Mouse (Mus musculus) thymus, postnatal 10 days (tissue): ENCODE measurements at regions not wholly inside any gene's neighbourhood (a gene's known extent, or its start where the extent isn't known, plus 50 kb on each side); places are given as distances from the start of the nearest gene placed in this dataset.
"Not testable (repeated sequence)": the region's sequence is repeated elsewhere in the genome, so short reads cannot be mapped to it uniquely, and the experiment has no call there.

Experiments
- DNase-seq, 2 experiments: peaks; one replicate each; pipeline ENCODE4 v3.0.0; 2021; ENCODE audit warnings: low spot score in 2 of 2

- DNase-seq, result not testable (repeated sequence)
These were observed 124.6 kb upstream of the Mrpl21 start for GRCm38 (mm10) chr19:3158149-3158548.

DNA sequence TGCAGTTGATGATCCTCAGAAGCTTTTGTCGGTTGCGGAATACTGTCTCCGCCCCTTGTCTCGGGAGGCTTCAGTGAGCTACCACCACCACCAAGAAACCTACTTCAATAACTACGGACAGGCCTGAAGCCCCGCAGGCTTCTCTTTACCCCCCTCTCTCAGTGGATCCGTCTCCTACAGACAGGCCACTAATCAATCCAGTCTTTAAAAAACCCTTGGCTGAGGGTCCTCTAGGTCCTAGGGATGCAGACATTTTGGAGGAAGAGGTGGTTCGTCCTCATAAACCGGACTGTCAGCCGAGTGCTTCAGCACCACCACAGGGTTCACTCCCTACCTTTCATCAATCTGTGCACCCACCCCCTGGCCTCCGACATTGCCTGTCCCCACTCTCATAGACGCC is 123.4 kb upstream of the Mrpl21 start:
- no peak for DNase-seq

DNA sequence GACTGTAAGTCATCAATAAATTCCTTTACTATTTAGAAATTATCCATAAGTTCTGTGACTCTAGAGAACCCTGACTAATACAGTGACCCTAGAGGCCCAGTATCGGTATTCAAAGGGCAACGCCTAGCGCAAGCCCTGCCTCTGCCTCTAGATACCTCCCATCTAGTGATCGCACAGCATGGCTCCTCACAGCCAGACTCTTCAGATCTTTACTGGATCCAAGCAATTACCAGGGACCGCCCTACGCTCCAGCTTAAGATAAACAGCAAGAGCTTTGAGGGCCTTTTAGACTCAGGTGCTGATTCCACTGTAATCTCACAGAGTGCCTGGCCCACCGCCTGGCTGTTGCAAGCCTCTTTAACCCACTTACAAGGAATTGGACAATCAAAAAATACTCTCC is 115.0 kb upstream of the Mrpl21 start:
- no peak for DNase-seq

- DNase-seq, result no peak
These were observed 100.1 kb upstream of the Mrpl21 start for GRCm38 (mm10) chr19:3182625-3183024.

DNA sequence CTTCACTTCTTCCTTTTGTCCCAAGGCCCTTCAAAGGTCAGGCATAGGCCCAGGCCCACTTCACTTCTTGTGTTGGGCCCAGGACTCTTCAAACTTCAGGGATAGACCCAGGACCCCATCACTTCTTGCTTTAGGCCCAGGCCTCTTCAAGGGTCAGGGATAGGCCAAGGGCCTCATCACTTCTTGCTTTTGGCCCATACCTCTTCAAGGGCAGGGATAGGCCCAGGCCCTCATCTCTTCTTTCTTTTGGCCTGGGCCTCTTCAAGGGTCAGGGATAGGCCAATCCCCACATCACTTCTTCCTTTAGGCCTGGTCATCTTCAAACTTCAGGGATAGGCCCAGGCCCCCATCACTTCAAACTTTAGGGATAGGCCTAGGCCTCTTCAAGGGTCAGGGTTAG is 90.1 kb upstream of the Mrpl21 start:
- no peak for DNase-seq

GRCm38 (mm10) chr19:3204504-3204903 is 78.2 kb upstream of the Mrpl21 start:
- peak in 1 of 2 experiments; percentile 22 for DNase-seq

DNA sequence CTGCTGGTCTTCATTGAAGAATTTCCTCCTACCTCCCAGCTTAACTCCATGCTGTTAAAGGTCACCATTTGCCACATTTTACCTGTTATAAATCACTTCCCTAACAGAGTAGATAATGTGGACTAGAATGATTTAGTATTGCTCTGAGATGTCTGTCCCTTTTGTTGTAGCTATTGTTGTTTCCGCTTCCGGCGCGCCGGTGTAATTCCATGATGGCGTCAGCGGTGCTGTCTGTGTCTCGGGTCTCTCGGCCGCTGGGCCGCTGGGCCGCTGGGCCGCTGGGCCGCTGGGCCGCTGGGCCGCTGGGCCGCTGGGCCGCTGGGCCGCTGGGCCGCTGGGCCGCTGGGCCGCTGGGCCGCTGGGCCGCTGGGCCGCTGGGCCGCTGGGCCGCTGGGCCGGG is 77.3 kb upstream of the Mrpl21 start:
- DNase-seq, result not testable (repeated sequence)

GRCm38 (mm10) chr19:3208283-3208682 is 74.4 kb upstream of the Mrpl21 start:
- DNase-seq, result peak in 1 of 2 experiments; percentile 25
